ENCODE assay signal across 8 mouse cellular contexts in the genomic region with DNA sequence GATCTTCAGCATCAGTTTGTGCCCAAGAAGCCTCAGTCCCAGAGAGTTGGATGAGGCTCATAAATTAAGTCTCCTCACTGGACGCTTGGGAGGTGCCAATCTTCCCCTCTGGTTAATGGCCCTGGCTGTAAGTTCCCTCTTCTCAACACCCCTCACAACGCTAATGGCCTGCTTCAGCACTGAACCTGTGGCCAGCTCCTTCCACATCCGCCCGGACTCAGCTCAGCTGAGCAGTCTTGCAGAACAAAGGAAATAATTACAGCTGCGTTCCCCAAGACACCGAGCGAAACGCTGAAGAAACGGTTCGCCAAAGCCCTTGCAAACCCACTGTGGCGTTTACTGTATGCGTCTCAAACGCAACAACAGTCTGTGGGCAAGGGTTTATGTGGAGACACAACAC. TPM values are rescaled to one million over a fixed set of nuclear protein-coding genes. Genes with fewer than 3 reads are reported as not detected.
DNase-seq lines count a peak whose midpoint lies in the region; ATAC-seq lines count a peak whose summit lies in the region.

No protein-coding gene starts in this region.

- H3K36me3 ChIP-seq in forebrain, embryonic 11.5 days (ENCODE audit: control insufficient read depth, insufficient read depth, low read length), result no peaks in the 10 kb centered on the region

- under 1% methylated on average over 13 of the region's 13 CpGs for WGBS in forebrain, embryonic 11.5 days

- no peak overlapping the region for H3K27ac ChIP-seq in forebrain, embryonic 11.5 days (ENCODE audit: low read depth, low read length)

- no peak for ATAC-seq in forebrain, embryonic 11.5 days (replicated peaks; ENCODE audit: low FRiP score)

- H3K9me3 ChIP-seq in forebrain, embryonic 11.5 days (ENCODE audit: control insufficient read depth, low read length), result no peaks in the 10 kb centered on the region

- H3K9ac ChIP-seq in forebrain, embryonic 11.5 days (ENCODE audit: low read length), result no peak overlapping the region

- peak overlapping the region; percentile 29; the same call in 1 of the 2 replicates for H3K4me2 ChIP-seq in forebrain, embryonic 11.5 days (ENCODE audit: low read depth, low read length, severe bottlenecking)

- DNase-seq in B cell, adult 2 months, result peak; percentile 65 to 72
- peak; percentile 61 for DNase-seq in Muller cell, postnatal 12 days (ENCODE audit: inconsistent ontology term)
- DNase-seq in forebrain, embryonic 11.5 days (ENCODE audit: low spot score), result peak; percentile 77
- peak; percentile 34 for DNase-seq in kidney, adult 9 months
- peak; percentile 82 for DNase-seq in mesoderm, embryonic 11.5 days (ENCODE audit: low read depth, low spot score)
- peak; percentile 53 for DNase-seq in thymus, postnatal 14 days
- DNase-seq in layer of hippocampus, adult 8-10 months (ENCODE audit: low spot score in 2 of 2), result no peak
- no peak for DNase-seq in frontal cortex, postnatal 10 days (ENCODE audit: low spot score in 2 of 2)

- no peak overlapping the region for H3K4me3 ChIP-seq in forebrain, embryonic 11.5 days (ENCODE audit: low read depth, low read length)

- H3K4me1 ChIP-seq in forebrain, embryonic 11.5 days (replicated peaks; ENCODE audit: control insufficient read depth, insufficient read depth, low read length), result no peaks in the 10 kb centered on the region; the same call in 1 of the 2 replicates

- H3K27me3 ChIP-seq in forebrain, embryonic 11.5 days (ENCODE audit: control insufficient read depth, insufficient read depth, low read length), result peaks cover 15% of the 10 kb centered on the region

RNA-seq across cellular contexts. Expression of gene Lhx4, which starts 29.3 kb away (rescaled TPM):
- 0.07 and 0.08 TPM in 2 replicates for polyA plus RNA-seq in forebrain, embryonic 11.5 days (2014; fragmentation: Nextera tagmentation; extraction: Ambion mirVana)
- under 1 TPM in 1 of 4 experiments, not detected in 3; 0.05 TPM for total RNA-seq in layer of hippocampus, adult 8-10 months (2022)

Comparison
In these comparisons a context has a peak if more than half of its experiments do, and no peak if none do; other contexts are left out.
1. DNase-seq: peak in B cell, adult 2 months (2 of 2), Muller cell, postnatal 12 days (single experiment), forebrain, embryonic 11.5 days (single experiment), kidney, adult 9 months (single experiment), mesoderm, embryonic 11.5 days (single experiment) and thymus, postnatal 14 days (single experiment); none in layer of hippocampus, adult 8-10 months (0 of 2) and frontal cortex, postnatal 10 days (0 of 2).